Mouse (Mus musculus): Measurements from ENCODE around the gene Hnrnpa2b1.

- TF ChIP-seq POLR2A (IDR thresholded peaks at IDR 0.05; ENCODE audit: low read depth, low read length): no peak
- no peak for TF ChIP-seq CTCF (IDR thresholded peaks at IDR 0.05; ENCODE audit: extremely low read depth, insufficient read length, insufficient replicate concordance, low read depth, low read length)
These were observed 32.0 kb downstream of the Hnrnpa2b1 start for GRCm38 (mm10) chr6:51437665-51438064.

Measured in small intestine, adult 2 months (tissue).